Mouse (Mus musculus) olfactory bulb, adult 2 months (tissue): ENCODE results near the gene Gpr1.

Experiments
- CTCF ChIP-seq: fragments of 200-500 bp; IDR thresholded peaks from 2 replicates; pipeline ENCODE4 v1.5.1; 2012; ENCODE audit warnings: low read depth, mild to moderate bottlenecking, low read length, moderate library complexity; ENCODE audit not compliant: insufficient read depth
- POLR2A ChIP-seq: fragments of 200-500 bp; IDR thresholded peaks from 2 replicates; pipeline ENCODE4 v1.6.1; 2012; ENCODE audit warnings: mild to moderate bottlenecking, low read depth, low read length, moderate library complexity; ENCODE audit not compliant: insufficient read depth

- TF ChIP-seq CTCF (no peak), POLR2A (no peak)
Observed at GRCm38 (mm10) chr1:63263671-63264070, 49.3 kb upstream of the Gpr1 start.
